Mouse (Mus musculus): ENCODE measurements around the gene Slc44a5.

- TF ChIP-seq CTCF (IDR thresholded peaks at IDR 0.05; ENCODE audit: borderline replicate concordance, control insufficient read depth, extremely low read depth, insufficient read depth, low read length, poor library complexity): no peak
- TF ChIP-seq POLR2A (IDR thresholded peaks at IDR 0.05; ENCODE audit: control insufficient read depth, extremely low read depth, insufficient read depth, low read length, poor library complexity): no peak
These were observed 46.9 kb upstream of the Slc44a5 start for GRCm38 (mm10) chr3:153926333-153926732.

All from thymus, adult 2 months (tissue).